Mouse (Mus musculus) thymus, postnatal 10 days (tissue): ENCODE results near the gene Zmynd15.
A peak's percentile ranks its signal among the peaks of the same experiment; 100 is the strongest.

ENCODE experiments used
- DNase-seq, 2 experiments: peaks; one replicate each; pipeline ENCODE4 v3.0.0; 2021; ENCODE audit warnings: low spot score in 2 of 2

The Zmynd15 gene

GRCm38 (mm10) chr11:70506385-70506784 lies 47.2 kb downstream of the Zmynd15 start:
- peak; percentile 79 to 85 for DNase-seq

GRCm38 (mm10) chr11:70506962-70507515 lies 47.8 kb downstream of the Zmynd15 start:
- peak; percentile 37 to 56 for DNase-seq

GRCm38 (mm10) chr11:70509753-70510564 lies 50.7 kb downstream of the Zmynd15 start:
- peak; percentile 50 to 54 for DNase-seq

- DNase-seq = no peak
These were observed 52.0 kb downstream of the Zmynd15 start for GRCm38 (mm10) chr11:70511242-70511641.

- DNase-seq = no peak
These were observed 52.6 kb downstream of the Zmynd15 start for GRCm38 (mm10) chr11:70511825-70512224.

- no peak for DNase-seq
These were observed 53.6 kb downstream of the Zmynd15 start for GRCm38 (mm10) chr11:70512709-70513342.

- DNase-seq = no peak
These were observed 54.3 kb downstream of the Zmynd15 start for GRCm38 (mm10) chr11:70513520-70513919.

- no peak for DNase-seq
These were observed 55.1 kb downstream of the Zmynd15 start, which contains the start of gene Vmo1 for GRCm38 (mm10) chr11:70514288-70514687. Gene Vmo1, minus strand, starts transcription at chr11:70514616.
